Mouse (Mus musculus) cerebellum, adult 2 months (tissue): ENCODE data around the gene Pxdn.

Experiments
- CTCF ChIP-seq: fragments of 200-500 bp; IDR thresholded peaks from 2 replicates; pipeline ENCODE4 v1.5.1; 2011; ENCODE audit warnings: low read depth, mild to moderate bottlenecking, control low read depth, low read length, moderate library complexity, borderline replicate concordance; ENCODE audit not compliant: insufficient read depth
- POLR2A ChIP-seq: fragments of 200-500 bp; IDR thresholded peaks from 2 replicates; pipeline ENCODE4 v1.6.1; 2011; ENCODE audit warnings: low read length, control low read depth, borderline replicate concordance; ENCODE audit not compliant: insufficient read depth

- TF ChIP-seq CTCF (no peak), POLR2A (no peak)
Measured at GRCm38 (mm10) chr12:30062118-30062505, 124.7 kb downstream of the Pxdn start.
